Mouse (Mus musculus): Measurements from ENCODE around the gene Gpi1.

DNA sequence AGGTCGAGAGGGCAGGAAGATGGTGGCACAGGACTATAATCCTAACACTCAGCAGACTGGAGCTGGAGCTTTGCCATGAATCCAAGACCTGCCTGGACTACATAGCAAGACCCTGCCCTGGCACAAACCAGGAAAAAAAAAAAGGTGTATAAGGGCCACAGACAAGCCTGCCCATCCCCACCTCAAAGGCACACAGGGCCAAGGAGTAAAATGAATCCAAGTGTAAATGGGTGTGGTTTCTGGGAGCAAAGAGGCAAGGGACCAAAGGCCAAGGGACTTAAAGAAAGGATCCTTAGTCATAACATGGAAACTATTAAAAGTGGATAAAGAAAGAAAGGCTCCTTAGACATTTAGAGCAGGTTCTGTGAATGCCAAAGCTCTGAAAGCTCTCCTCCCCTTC is 11.6 kb downstream of the Gpi1 start:
- TF ChIP-seq POLR2A (IDR thresholded peaks at IDR 0.05; ENCODE audit: control insufficient read depth, low read depth, low read length) (no peak), CTCF (IDR thresholded peaks at IDR 0.05; ENCODE audit: control insufficient read depth, insufficient read depth, insufficient replicate concordance, low read depth, low read length) (no peak)
